Mouse (Mus musculus) neural tube, embryonic 11.5 days (tissue): ENCODE measurements around the gene Kiss1r. TPM values are rescaled to one million over a fixed set of nuclear protein-coding genes. Genes with fewer than 3 reads are reported as not detected.

Source experiments
- ATAC-seq: fragments of 200-750 bp; cut with Nextera tagmentation; 2 replicates; pipeline ENCODE4 v1.8.0; 2017; ENCODE audit warnings: moderate number of reproducible peaks, mild to moderate bottlenecking, moderate TSS enrichment, moderate library complexity; ENCODE audit not compliant: insufficient read depth, low FRiP score, low TSS enrichment
- DNase-seq: peaks from one replicate; pipeline ENCODE4 v3.0.0-alpha.2; 2015; ENCODE audit warnings: low spot score
- H3K27ac ChIP-seq: fragments of 300-500 bp; sonication (generic); 2 replicates; pipeline ENCODE4 v1.5.1; 2014; ENCODE audit warnings: low read depth, mild to moderate bottlenecking, low read length
- H3K27me3 ChIP-seq: fragments of 300-500 bp; sonication (generic); 2 replicates; pipeline ENCODE4 v1.6.1; 2014; ENCODE audit warnings: mild to moderate bottlenecking, low read length, mixed read lengths; ENCODE audit not compliant: control insufficient read depth, insufficient read depth
- H3K36me3 ChIP-seq: fragments of 300-500 bp; sonication (generic); 2 replicates; pipeline ENCODE4 v1.6.1; 2014; ENCODE audit warnings: mild to moderate bottlenecking, low read length, moderate library complexity, mixed read lengths; ENCODE audit not compliant: control insufficient read depth, insufficient read depth
- H3K4me1 ChIP-seq: fragments of 300-500 bp; sonication (generic); 2 replicates; pipeline ENCODE4 v1.6.1; 2014; ENCODE audit warnings: low read length, mixed read lengths; ENCODE audit not compliant: control insufficient read depth, insufficient read depth
- H3K4me2 ChIP-seq: fragments of 300-500 bp; sonication (generic); 2 replicates; pipeline ENCODE4 v1.6.1; 2014; ENCODE audit warnings: low read depth, mild to moderate bottlenecking, moderate library complexity
- H3K4me3 ChIP-seq: fragments of 300-500 bp; sonication (generic); 2 replicates; pipeline ENCODE4 v1.5.1; 2014; ENCODE audit warnings: low read depth, low read length
- H3K9ac ChIP-seq: fragments of 300-500 bp; sonication (generic); 2 replicates; pipeline ENCODE4 v1.6.1; 2014; ENCODE audit warnings: mild to moderate bottlenecking, low read length
- H3K9me3 ChIP-seq: fragments of 300-500 bp; sonication (generic); 2 replicates; pipeline ENCODE4 v1.6.1; 2016; ENCODE audit warnings: low read length; ENCODE audit not compliant: control insufficient read depth
- WGBS: fragments of 180-500 bp; shearing (Covaris S2); extraction: QIAGEN DNeasy Blood & Tissue Kit; methylation state at CpG from one replicate; pipeline ENCODE4 v1.1.7; 2014; 5-methylcytosine and 5-hydroxymethylcytosine counted together
- polyA plus RNA-seq: library from polyadenylated mRNA; unstranded; fragments of >200 nt; fragmentation: Nextera tagmentation; extraction: Ambion mirVana; gene quantifications from 2 replicates; pipeline ENCODE4 v1.2.1, GENCODE M21; 2014

Kiss1r gene
- polyA plus RNA-seq, 1 experiment from 2014 or later = 0.80 TPM

- H3K36me3 ChIP-seq = peaks cover 14% of the 10 kb centered on the region
- 1% methylated on average over 52 of the region's 52 CpGs for WGBS
- H3K9ac ChIP-seq = peak within 1 kb of the TSS; percentile 95
- peak within 1 kb of the TSS; percentile 71 for H3K4me3 ChIP-seq
- H3K27ac ChIP-seq = peak within 1 kb of the TSS; percentile 91
- ATAC-seq (peak; percentile 92), DNase-seq (peak; percentile 97)
- H3K9me3 ChIP-seq = no peaks in the 10 kb centered on the region
- H3K4me1 ChIP-seq = no peaks in the 10 kb centered on the region
- H3K27me3 ChIP-seq = no peaks in the 10 kb centered on the region
- H3K4me2 ChIP-seq = peak within 1 kb of the TSS; percentile 34
These were observed 8.3 kb upstream of the Kiss1r start, which contains the start of gene Med16 for GRCm38 (mm10) chr10:79908167-79909091. Med16 (minus strand) TSS chr10:79908923.

- peak overlapping the region; percentile 71 for H3K4me3 ChIP-seq
- H3K9ac ChIP-seq = no peak overlapping the region; the same call in 1 of the 2 replicates
- WGBS = 25% methylated on average over 14 of the region's 14 CpGs
- H3K9me3 ChIP-seq = no peaks in the 10 kb centered on the region
- peak overlapping the region; percentile 29; the same call in 1 of the 2 replicates for H3K4me2 ChIP-seq
- DNase-seq (peak; percentile 53), ATAC-seq (peak; percentile 32; the same call in 1 of the 2 replicates)
- H3K4me1 ChIP-seq = no peaks in the 10 kb centered on the region
- peaks cover 14% of the 10 kb centered on the region for H3K36me3 ChIP-seq
- H3K27ac ChIP-seq = peak overlapping the region; percentile 58; the same call in 1 of the 2 replicates
- no peaks in the 10 kb centered on the region for H3K27me3 ChIP-seq
These were observed 7.5 kb upstream of the Kiss1r start for GRCm38 (mm10) chr10:79909092-79909922.

GRCm38 (mm10) chr10:79910556-79910955, 6.2 kb upstream of the Kiss1r start, which contains the start of gene Gm26602:
Gm26602 (plus strand) TSS chr10:79910856.
- 93% methylated on average over 4 of the region's 4 CpGs for WGBS
- Histone ChIP-seq H3K9ac (no peak within 1 kb of the TSS), H3K27ac (no peak within 1 kb of the TSS), H3K27me3 (no peaks in the 10 kb centered on the region), H3K36me3 (peaks cover 7% of the 10 kb centered on the region), H3K4me1 (no peaks in the 10 kb centered on the region; the same call in 1 of the 2 replicates), H3K9me3 (no peaks in the 10 kb centered on the region), H3K4me3 (no peak within 1 kb of the TSS), H3K4me2 (no peak within 1 kb of the TSS)
- ATAC-seq (no peak), DNase-seq (no peak)

- WGBS = 57% methylated on average over 20 of the region's 20 CpGs
- ATAC-seq (no peak), DNase-seq (no peak)
- Histone ChIP-seq H3K9ac (no peak overlapping the region), H3K27me3 (peaks cover 4% of the 10 kb centered on the region), H3K9me3 (no peaks in the 10 kb centered on the region), H3K36me3 (peaks cover 7% of the 10 kb centered on the region), H3K4me3 (no peak overlapping the region), H3K4me2 (no peak overlapping the region), H3K4me1 (peaks cover 5% of the 10 kb centered on the region), H3K27ac (no peak overlapping the region)
These were observed 4.4 kb upstream of the Kiss1r start for GRCm38 (mm10) chr10:79912412-79912811.

GRCm38 (mm10) chr10:79914131-79914947, 2.4 kb upstream of the Kiss1r start:
- Histone ChIP-seq H3K9me3 (no peaks in the 10 kb centered on the region), H3K27ac (no peak overlapping the region), H3K4me2 (no peak overlapping the region), H3K4me1 (peaks cover 8% of the 10 kb centered on the region), H3K36me3 (peaks cover 7% of the 10 kb centered on the region), H3K27me3 (peaks cover 23% of the 10 kb centered on the region), H3K4me3 (no peak overlapping the region), H3K9ac (no peak overlapping the region)
- DNase-seq = peak; percentile 8
- 71% methylated on average over 10 of the region's 11 CpGs for WGBS
- no peak for ATAC-seq

GRCm38 (mm10) chr10:79914948-79915596, 1.7 kb upstream of the Kiss1r start:
- no peak for DNase-seq
- peaks cover 30% of the 10 kb centered on the region for H3K27me3 ChIP-seq
- peaks cover 9% of the 10 kb centered on the region for H3K4me1 ChIP-seq
- no peak overlapping the region for H3K4me2 ChIP-seq
- no peak overlapping the region for H3K4me3 ChIP-seq
- no peak for ATAC-seq
- peaks cover 7% of the 10 kb centered on the region for H3K36me3 ChIP-seq
- no peak overlapping the region for H3K9ac ChIP-seq
- no peak overlapping the region for H3K27ac ChIP-seq
- 73% methylated on average over 7 of the region's 7 CpGs for WGBS
- no peaks in the 10 kb centered on the region for H3K9me3 ChIP-seq

GRCm38 (mm10) chr10:79916081-79916480, 690 bp upstream of the Kiss1r start:
- H3K9ac ChIP-seq = peak overlapping the region; percentile 92
- peak overlapping the region; percentile 73 for H3K4me2 ChIP-seq
- H3K27ac ChIP-seq = no peak overlapping the region
- DNase-seq (peak; percentile 11), ATAC-seq (no peak)
- H3K27me3 ChIP-seq = peaks cover 40% of the 10 kb centered on the region
- peak overlapping the region; percentile 74 for H3K4me3 ChIP-seq
- peaks cover 5% of the 10 kb centered on the region for H3K36me3 ChIP-seq
- H3K9me3 ChIP-seq = no peaks in the 10 kb centered on the region
- 14% methylated on average over 8 of the region's 8 CpGs for WGBS
- H3K4me1 ChIP-seq = peaks cover 18% of the 10 kb centered on the region
